In the genomic region with DNA sequence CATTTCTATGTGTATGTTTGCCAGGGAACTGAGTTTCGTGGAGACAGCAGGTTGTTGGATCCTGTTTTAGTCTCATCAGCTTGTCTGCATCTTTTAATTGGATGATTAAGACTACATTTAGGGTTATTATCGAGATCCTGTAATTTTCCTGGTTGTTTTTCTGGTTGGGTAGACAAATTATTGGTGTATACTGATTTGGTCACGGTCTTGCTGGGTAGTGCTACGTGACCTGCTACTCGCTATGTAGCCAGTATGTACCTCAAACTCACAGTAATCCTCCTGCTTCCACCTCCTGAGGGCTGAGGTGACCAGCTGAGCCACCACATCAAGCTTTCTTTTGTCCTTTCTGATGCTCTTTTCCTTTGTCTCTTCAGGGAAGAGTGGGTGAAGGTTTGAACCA, we compare ENCODE assay signal across 19 mouse cellular contexts. TPM values are rescaled to one million over a fixed set of nuclear protein-coding genes. Genes with fewer than 3 reads are reported as not detected.
"Had no signal": no experiment of that assay in that cellular context is flagged by ENCODE, and none has a peak within 500 bp of the region (broad histone marks: within the 10 kb centered on the region; RNA-seq: fewer than 3 reads in every experiment).

No protein-coding gene starts in this region.

- H3K9me3 ChIP-seq: neural tube, embryonic 13.5 days; neural tube, embryonic 15.5 days; stomach, embryonic 15.5 days had no signal

- H3K4me1 ChIP-seq: neural tube, embryonic 13.5 days; neural tube, embryonic 15.5 days; stomach, embryonic 15.5 days had no signal

- H3K4me3 ChIP-seq: neural tube, embryonic 13.5 days; neural tube, embryonic 15.5 days; stomach, embryonic 15.5 days had no signal

- DNase-seq: retina, postnatal 1 day; right cerebral cortex, adult 18-20 months; right cerebral cortex, postnatal 14 days; right cerebral cortex, postnatal 25 days; right cerebral cortex, postnatal 4 days; spleen, adult 18-20 months; thymus, adult 18-20 months; thymus, adult 2 months; thymus, postnatal 14 days; thymus, postnatal 25 days; thymus, postnatal 36 days; thymus, postnatal 4 days had no signal

- H3K36me3 ChIP-seq: neural tube, embryonic 13.5 days; neural tube, embryonic 15.5 days; stomach, embryonic 15.5 days had no signal

- H3K27me3 ChIP-seq: neural tube, embryonic 13.5 days; neural tube, embryonic 15.5 days; stomach, embryonic 15.5 days had no signal

- H3K27ac ChIP-seq: neural tube, embryonic 13.5 days; neural tube, embryonic 15.5 days; stomach, embryonic 15.5 days; stomach, postnatal 0 days had no signal

RNA-seq across cellular contexts. Expression of gene 4930438A08Rik, which starts 16.8 kb away (rescaled TPM):
- total RNA-seq: neutrophil, adult 5-6 weeks had no signal
- polyA plus RNA-seq: neural tube, embryonic 13.5 days; neural tube, embryonic 14.5 days; neural tube, embryonic 15.5 days; stomach, embryonic 14.5 days had no signal
